Mouse (Mus musculus): ENCODE data around the gene Tshb. TPM values are rescaled to one million over a fixed set of nuclear protein-coding genes. Genes with fewer than 3 reads are reported as not detected.

Tshb gene
- total RNA-seq, 1 experiment from 2014 or later: not detected

DNA sequence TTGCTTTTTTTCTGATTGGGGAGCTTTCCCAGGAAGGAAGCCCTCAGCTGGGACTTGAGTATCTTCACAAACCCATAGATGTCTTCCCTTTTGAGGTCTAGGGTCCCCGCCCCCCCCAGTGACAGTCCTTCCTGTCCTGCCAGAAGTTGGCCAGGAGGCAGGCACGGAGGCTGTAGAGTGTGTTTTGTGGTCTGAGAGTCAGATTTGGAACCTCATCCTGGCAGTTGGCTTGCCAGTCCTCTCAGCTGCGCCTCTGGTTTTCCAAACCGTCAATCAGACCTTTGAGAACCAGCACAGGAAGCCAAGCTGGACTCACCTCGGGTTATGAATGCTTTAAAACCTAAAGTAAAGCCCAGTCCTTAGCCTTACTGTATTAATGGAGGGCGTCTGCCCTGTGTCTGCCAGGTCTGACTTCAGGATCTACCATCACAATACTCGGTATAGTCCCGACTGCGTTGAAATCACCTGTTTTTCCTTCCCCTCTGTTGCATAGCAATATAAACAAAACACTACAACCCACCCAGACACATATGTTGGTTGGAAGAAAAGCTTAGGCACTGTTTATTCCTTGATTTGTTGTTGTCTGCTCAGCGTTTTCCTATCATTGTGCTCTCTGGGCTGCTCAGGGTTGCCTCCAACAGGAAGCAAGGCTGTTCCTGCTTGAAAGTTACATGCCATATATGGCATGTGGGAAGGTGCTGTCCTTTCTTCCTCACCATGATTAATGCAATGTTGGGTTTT is 44.2 kb downstream of the Tshb start:
- peak; percentile 73 for ATAC-seq (replicated peaks; ENCODE audit: low read depth, poor library complexity, severe bottlenecking)

DNA sequence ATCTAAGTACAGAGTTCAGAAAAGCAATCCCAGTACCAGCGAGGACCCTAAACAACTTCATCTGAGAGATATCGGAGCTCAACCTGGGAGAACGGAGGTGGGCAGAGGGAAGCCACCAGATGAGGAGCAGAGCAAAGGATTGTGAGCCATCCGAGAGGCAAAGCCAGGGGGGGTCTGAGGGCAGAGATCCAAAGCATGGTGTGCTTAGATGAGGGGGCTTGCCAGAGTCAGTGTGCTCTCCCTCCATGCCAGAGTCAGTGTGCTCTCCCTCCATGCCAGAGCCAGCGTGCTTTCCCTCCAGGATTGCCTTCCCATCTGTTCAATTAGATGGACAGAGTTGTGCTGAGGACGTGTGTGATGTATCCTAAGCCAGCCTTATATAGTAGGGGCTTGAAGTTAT is 45.4 kb downstream of the Tshb start:
- no peak for ATAC-seq (replicated peaks; ENCODE audit: low read depth, poor library complexity, severe bottlenecking)

DNA sequence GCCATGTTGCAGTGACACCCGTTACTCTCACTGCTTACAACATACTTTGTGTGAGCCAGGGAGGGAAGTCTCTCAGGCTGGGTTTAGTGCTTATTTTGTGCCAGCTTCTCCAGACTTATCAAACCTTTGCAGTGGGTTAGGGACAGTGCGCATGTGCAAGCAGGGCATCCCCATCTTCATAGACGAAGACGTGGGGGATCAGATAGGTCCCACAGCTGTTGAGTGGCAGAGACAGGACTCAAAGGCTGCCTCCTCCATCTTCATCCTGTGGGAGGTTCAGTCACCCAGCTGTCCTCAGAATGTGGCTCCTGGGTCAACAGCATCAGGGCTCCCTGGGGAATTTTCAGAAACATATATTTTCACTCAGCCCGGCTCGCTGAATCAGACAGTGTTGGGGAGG is 46.1 kb downstream of the Tshb start:
- ATAC-seq (replicated peaks; ENCODE audit: low read depth, poor library complexity, severe bottlenecking): no peak

DNA sequence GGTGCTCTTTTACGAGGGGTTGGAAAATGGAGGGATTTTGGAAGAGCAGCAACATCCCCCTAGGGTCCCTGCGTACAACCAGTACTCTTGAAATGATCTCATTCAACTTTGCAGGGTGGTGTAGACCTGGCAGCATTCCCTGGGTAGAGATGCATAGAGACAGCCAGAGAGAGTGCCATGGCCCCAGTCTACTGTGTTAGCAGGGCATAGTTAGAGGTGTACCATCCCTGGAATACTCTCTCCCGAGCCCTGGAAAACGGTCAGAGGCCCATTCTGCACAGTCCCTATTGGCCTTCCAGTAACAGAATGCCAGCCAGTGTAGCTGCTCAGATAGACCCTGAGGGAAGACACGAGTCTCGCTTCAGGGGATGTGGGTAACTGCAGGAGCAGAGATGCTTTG is 46.9 kb downstream of the Tshb start:
- ATAC-seq (replicated peaks; ENCODE audit: low read depth, poor library complexity, severe bottlenecking): no peak

DNA sequence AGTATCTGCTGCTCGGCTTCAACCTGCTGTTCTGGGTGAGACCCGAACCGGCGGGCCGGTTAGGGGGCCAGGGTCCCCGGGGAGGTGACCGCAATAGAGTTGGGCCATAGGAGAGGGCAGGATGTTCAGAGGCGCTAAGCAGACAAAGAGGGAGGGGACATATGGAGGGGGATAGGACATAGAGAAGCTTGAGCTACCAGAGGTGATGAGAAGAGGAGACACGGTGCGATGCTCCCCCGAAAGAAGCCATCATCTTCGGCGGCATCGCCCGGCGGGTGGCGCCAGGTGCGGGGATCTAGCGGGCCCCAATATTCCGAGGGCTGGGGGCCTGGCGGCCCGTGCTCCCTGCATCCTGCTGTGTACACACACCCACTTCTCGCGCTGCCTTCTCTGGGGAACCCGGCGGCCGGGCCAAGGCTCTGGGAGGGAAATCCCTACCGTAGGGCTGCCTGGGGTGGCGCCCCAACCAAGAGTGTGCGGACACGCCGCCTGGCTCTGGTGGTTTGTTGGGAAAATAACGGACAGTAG is 47.4 kb downstream of the Tshb start:
- peak; percentile 13; the same call in 1 of the 2 replicates for ATAC-seq (replicated peaks; ENCODE audit: low read depth, poor library complexity, severe bottlenecking)

DNA sequence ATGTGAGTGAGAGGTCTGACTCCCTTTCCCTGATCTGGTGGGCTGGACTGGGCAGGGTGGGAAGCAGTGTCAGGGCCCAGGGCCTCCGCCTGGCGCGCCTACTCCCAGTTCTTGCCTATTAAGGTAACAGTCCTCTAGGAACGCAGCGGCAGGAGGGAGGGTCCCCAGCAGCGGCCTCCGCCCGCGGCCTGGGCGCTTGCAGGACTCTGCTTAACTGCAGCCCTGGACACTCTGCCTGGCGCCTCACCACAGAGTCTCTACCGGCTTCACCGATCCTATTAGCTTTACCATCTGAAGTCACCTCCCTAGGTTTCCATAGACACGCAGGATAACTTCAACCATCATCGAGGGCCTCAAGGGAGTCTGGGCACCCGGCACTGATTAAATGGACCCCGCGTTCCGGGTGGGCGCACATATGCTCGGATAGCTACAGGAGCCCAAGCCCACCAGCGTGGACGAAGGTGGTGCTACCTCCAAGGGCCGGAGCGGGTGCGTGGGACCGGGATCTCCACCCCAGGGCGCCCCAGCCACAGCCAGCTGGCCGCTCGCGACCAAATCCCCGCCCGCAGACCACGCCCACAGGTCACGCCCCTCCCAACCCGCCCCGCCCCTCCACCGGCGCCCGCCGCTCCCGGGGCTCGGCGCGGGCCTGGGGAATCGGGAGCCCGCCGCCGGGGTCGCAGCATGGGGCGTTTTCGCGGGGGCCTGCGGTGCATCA is 48.0 kb downstream of the Tshb start, which contains the start of gene Tspan2:
Tspan2 (plus strand) TSS at position 217 of the 718 bp plus-strand sequence.
- ATAC-seq (replicated peaks; ENCODE audit: low read depth, poor library complexity, severe bottlenecking): peak; percentile 14; the same call in 1 of the 2 replicates

- no peak for ATAC-seq (replicated peaks; ENCODE audit: low read depth, poor library complexity, severe bottlenecking)
Observed at GRCm38 (mm10) chr3:102733936-102734312, 48.6 kb downstream of the Tshb start.

DNA sequence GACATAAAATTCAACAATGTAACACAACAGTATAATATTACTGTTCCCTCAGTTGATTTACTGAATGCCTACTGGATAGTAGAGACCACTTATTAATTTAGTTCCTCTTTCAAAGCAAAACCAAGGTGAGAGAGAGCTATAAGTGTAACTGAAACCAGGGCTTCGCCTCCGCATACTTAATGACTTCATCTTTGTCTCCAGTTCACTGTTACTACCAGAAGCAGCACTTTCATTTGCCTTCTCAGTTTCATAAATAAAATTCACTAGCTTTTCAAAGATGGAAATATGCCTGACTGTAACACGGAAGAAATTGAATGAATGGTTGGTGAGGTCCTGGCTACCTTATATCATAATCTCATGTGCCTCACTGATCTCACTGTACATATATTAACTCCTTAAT is 49.5 kb downstream of the Tshb start:
- peak; percentile 37 for ATAC-seq (replicated peaks; ENCODE audit: low read depth, poor library complexity, severe bottlenecking)

DNA sequence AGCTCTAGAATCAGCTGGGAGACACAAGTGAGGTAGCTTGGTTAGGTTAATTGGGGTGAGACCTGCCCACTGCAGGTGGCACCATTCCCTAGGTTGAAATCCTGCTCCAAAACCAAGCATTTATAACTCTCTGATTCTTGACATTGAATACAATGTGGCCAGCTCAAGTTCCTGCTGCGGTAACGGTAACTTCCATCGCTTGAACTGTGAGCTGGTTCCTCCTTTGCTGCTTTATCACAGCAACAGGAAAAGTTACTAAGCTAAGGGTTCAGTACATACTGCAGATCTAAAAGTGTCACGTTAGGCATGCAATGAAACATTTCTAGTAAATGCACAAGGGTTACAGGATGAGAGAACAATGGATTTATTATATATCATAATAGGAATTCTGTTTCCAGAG is 49.9 kb downstream of the Tshb start:
- peak; percentile 56 for ATAC-seq (replicated peaks; ENCODE audit: low read depth, poor library complexity, severe bottlenecking)

GRCm38 (mm10) chr3:102731112-102731511 is 51.4 kb downstream of the Tshb start:
- ATAC-seq (replicated peaks; ENCODE audit: low read depth, poor library complexity, severe bottlenecking): no peak

- ATAC-seq (replicated peaks; ENCODE audit: low read depth, poor library complexity, severe bottlenecking): no peak
Observed at GRCm38 (mm10) chr3:102729416-102729815, 53.1 kb downstream of the Tshb start.

Other genes starting within 250 kb of the Tshb start
- gene Tspan2, start 48.2 kb downstream of the Tshb start, total RNA-seq (2017): 14.6 and 21.8 TPM in 2 replicates
- gene Sycp1, start 153.4 kb upstream of the Tshb start, total RNA-seq (2017): not detected in 2 replicates
- not detected in 2 replicates for gene Nr1h5, start 181.4 kb upstream of the Tshb start, total RNA-seq (2017)
- gene Sike1, start 213.0 kb upstream of the Tshb start, total RNA-seq (2017): 19.2 and 34.2 TPM in 2 replicates
- gene Csde1, start 237.7 kb upstream of the Tshb start, total RNA-seq (2017): 549 and 614 TPM in 2 replicates

Data from common myeloid progenitor, adult 5-6 weeks (primary cell).